Mouse (Mus musculus) C2C12 (cell line): ENCODE data around the gene Foxl1.

Source experiments
- CTCF ChIP-seq: IDR thresholded peaks from one replicate; pipeline ENCODE4 v1.5.1; 2011; ENCODE audit not compliant: control insufficient read depth, insufficient read depth, insufficient read length
- USF1 ChIP-seq: IDR thresholded peaks from one replicate; pipeline ENCODE4 v1.6.1; 2011; ENCODE audit warnings: low read depth, mild to moderate bottlenecking, control low read depth, moderate library complexity

- TF ChIP-seq USF1 (no peak), CTCF (no peak)
Observed at GRCm38 (mm10) chr8:121168033-121168432, 40.3 kb downstream of the Foxl1 start.
